Mouse (Mus musculus) limb, embryonic 13.5 days (tissue): Measurements from ENCODE around the gene Gm3233. TPM values are rescaled to one million over a fixed set of nuclear protein-coding genes. Genes with fewer than 3 reads are reported as not detected.
"Not testable (repeated sequence)": the region's sequence is repeated elsewhere in the genome, so short reads cannot be mapped to it uniquely, and the experiment has no call there.

Source experiments
- ATAC-seq: fragments of 200-750 bp; cut with Nextera tagmentation; 2 replicates; pipeline ENCODE4 v1.8.0; 2017; ENCODE audit warnings: low read depth, moderate number of reproducible peaks, moderate TSS enrichment; ENCODE audit not compliant: low FRiP score
- H3K27ac ChIP-seq: fragments of 300-500 bp; sonication (generic); 2 replicates; pipeline ENCODE4 v1.5.1; 2015; ENCODE audit warnings: inconsistent platforms, mild to moderate bottlenecking, moderate library complexity
- H3K27me3 ChIP-seq: fragments of 300-500 bp; sonication (generic); 2 replicates; pipeline ENCODE4 v1.6.1; 2015; ENCODE audit warnings: mild to moderate bottlenecking, inconsistent platforms
- H3K36me3 ChIP-seq: fragments of 300-500 bp; sonication (generic); 2 replicates; pipeline ENCODE4 v1.6.1; 2015; ENCODE audit warnings: inconsistent platforms, mild to moderate bottlenecking, moderate library complexity
- H3K4me1 ChIP-seq: fragments of 300-500 bp; sonication (generic); 2 replicates; pipeline ENCODE4 v1.6.1; 2015; ENCODE audit warnings: inconsistent platforms
- H3K4me2 ChIP-seq: fragments of 300-500 bp; sonication (generic); replicated peaks from 2 replicates; pipeline ENCODE4 v1.6.1; 2015; ENCODE audit warnings: inconsistent platforms, mild to moderate bottlenecking, moderate library complexity
- H3K4me3 ChIP-seq: fragments of 300-500 bp; sonication (generic); 2 replicates; pipeline ENCODE4 v1.5.1; 2015; ENCODE audit warnings: moderate library complexity, mild to moderate bottlenecking, inconsistent platforms
- H3K9ac ChIP-seq: fragments of 300-500 bp; sonication (generic); 2 replicates; pipeline ENCODE4 v1.6.1; 2015; ENCODE audit warnings: mild to moderate bottlenecking, inconsistent platforms
- H3K9me3 ChIP-seq: fragments of 300-500 bp; sonication (generic); 2 replicates; pipeline ENCODE4 v1.6.1; 2016; ENCODE audit warnings: inconsistent platforms
- WGBS: fragments of 180-500 bp; shearing (Covaris S2); methylation state at CpG from one replicate; pipeline ENCODE4 v1.1.7; 2015; 5-methylcytosine and 5-hydroxymethylcytosine counted together
- polyA plus RNA-seq: library from polyadenylated mRNA; unstranded; fragments of >200 nt; fragmentation: Nextera tagmentation; extraction: Ambion mirVana; gene quantifications from 2 replicates; pipeline ENCODE4 v1.2.1, GENCODE M21; 2015

Gm3233 gene
- polyA plus RNA-seq, 1 experiment from 2014 or later, result not detected

- 40% methylated on average over 1 of the region's 1 CpGs for WGBS
- H3K27ac ChIP-seq, H3K4me1 ChIP-seq, H3K4me3 ChIP-seq, H3K9me3 ChIP-seq, H3K4me2 ChIP-seq, H3K27me3 ChIP-seq, ATAC-seq, H3K9ac ChIP-seq, H3K36me3 ChIP-seq: not testable (repeated sequence)
These were observed 11.7 kb upstream of the Gm3233 start, which contains the start of gene Gm3238 for GRCm38 (mm10) chr10:77771225-77771624. Gene Gm3238 (minus strand): TSS chr10:77771325.

- WGBS, result 64% methylated on average over 1 of the region's 1 CpGs
- Histone ChIP-seq H3K27ac (no peak overlapping the region), H3K4me2 (no peak overlapping the region), H3K27me3 (no peaks in the 10 kb centered on the region), H3K9ac (no peak overlapping the region), H3K4me1 (no peaks in the 10 kb centered on the region), H3K4me3 (no peak overlapping the region), H3K36me3 (no peaks in the 10 kb centered on the region), H3K9me3 (no peaks in the 10 kb centered on the region)
- no peak for ATAC-seq
These were observed 10.2 kb upstream of the Gm3233 start for GRCm38 (mm10) chr10:77769727-77770126.

GRCm38 (mm10) chr10:77753448-77753847, 6.0 kb downstream of the Gm3233 start:
- H3K27ac ChIP-seq, result no peak overlapping the region
- H3K4me3 ChIP-seq, result no peak overlapping the region
- no peaks in the 10 kb centered on the region for H3K9me3 ChIP-seq
- peaks cover 6% of the 10 kb centered on the region; the same call in 1 of the 2 replicates for H3K4me1 ChIP-seq
- no peaks in the 10 kb centered on the region for H3K36me3 ChIP-seq
- no peak overlapping the region for H3K9ac ChIP-seq
- H3K4me2 ChIP-seq, result no peak overlapping the region
- ATAC-seq, result no peak
- no peaks in the 10 kb centered on the region for H3K27me3 ChIP-seq

GRCm38 (mm10) chr10:77752312-77752711, 7.2 kb downstream of the Gm3233 start:
- not testable (repeated sequence) for H3K36me3 ChIP-seq, H3K4me2 ChIP-seq, H3K4me3 ChIP-seq, H3K27me3 ChIP-seq, H3K27ac ChIP-seq, H3K9me3 ChIP-seq, ATAC-seq, H3K9ac ChIP-seq, H3K4me1 ChIP-seq
- 62% methylated on average over 3 of the region's 3 CpGs for WGBS

- not testable (repeated sequence) for H3K27ac ChIP-seq, H3K36me3 ChIP-seq, H3K4me3 ChIP-seq, H3K27me3 ChIP-seq, ATAC-seq, H3K9ac ChIP-seq, H3K4me2 ChIP-seq, H3K9me3 ChIP-seq, H3K4me1 ChIP-seq
- 55% methylated on average over 1 of the region's 1 CpGs for WGBS
These were observed 8.2 kb downstream of the Gm3233 start, which contains the start of gene Gm9736 for GRCm38 (mm10) chr10:77751254-77751653. Gene Gm9736 (minus strand): TSS chr10:77751354.

DNA sequence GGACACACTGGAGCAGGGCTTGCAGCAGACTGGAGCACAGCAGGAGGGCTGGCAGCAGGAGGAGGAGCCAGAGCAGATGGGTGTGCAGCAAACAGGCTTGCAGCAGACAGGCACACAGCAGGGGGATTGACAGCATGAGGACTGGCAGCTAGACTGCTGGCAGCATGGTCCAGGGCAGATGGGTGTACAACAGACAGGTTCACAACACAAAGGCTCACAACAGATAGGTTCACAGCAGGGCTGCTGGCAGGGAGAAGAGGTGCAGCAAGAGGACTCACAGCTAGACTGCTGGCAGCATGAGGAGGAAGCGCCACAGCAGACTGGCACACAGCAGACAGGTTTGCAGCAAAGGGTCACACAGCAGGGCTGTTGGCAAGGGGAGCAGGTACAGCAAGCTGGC, 8.8 kb downstream of the Gm3233 start:
- H3K27ac ChIP-seq, ATAC-seq, H3K4me1 ChIP-seq, H3K4me3 ChIP-seq, H3K9me3 ChIP-seq, H3K4me2 ChIP-seq, H3K36me3 ChIP-seq, H3K27me3 ChIP-seq, H3K9ac ChIP-seq: not testable (repeated sequence)
- WGBS, result 76% methylated on average over 1 of the region's 1 CpGs

GRCm38 (mm10) chr10:77741924-77742688, 17.4 kb downstream of the Gm3233 start, which contains the start of gene Gm18596:
Gene Gm18596 (minus strand): TSS chr10:77742638.
- not testable (repeated sequence) for H3K9me3 ChIP-seq, ATAC-seq
- WGBS, result 37% methylated on average over 5 of the region's 5 CpGs

DNA sequence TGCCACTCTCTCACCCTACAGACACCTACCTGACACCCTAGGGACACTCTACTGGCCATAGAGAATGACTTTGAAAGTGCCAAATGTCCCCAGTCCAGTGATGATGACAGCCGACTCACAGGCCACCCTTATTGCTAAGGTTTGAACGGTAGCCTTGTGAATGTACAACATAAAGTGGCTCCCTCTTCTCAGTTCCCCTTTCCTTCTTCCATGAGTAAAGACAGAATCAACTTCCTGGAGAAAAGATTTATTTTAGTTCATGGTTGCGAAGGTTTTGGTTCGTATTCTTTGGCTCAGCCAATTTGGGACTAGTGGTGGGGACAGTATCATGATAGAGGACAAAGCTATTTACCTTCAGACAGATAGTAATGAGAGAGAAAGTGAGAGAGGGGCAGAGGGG, 20.6 kb downstream of the Gm3233 start:
- Histone ChIP-seq H3K9me3 (peaks cover 11% of the 10 kb centered on the region; the same call in 1 of the 2 replicates), H3K4me3 (no peak overlapping the region), H3K9ac (no peak overlapping the region), H3K4me2 (no peak overlapping the region), H3K27ac (no peak overlapping the region), H3K27me3 (no peaks in the 10 kb centered on the region), H3K36me3 (no peaks in the 10 kb centered on the region), H3K4me1 (peaks cover 10% of the 10 kb centered on the region)
- 74% methylated on average over 4 of the region's 4 CpGs for WGBS
- ATAC-seq, result no peak

More at GRCm38 (mm10) chr10:77741924-77742688, 17.4 kb downstream of the Gm3233 start, which contains the start of gene Gm18596:
- not testable (repeated sequence) for H3K4me2 ChIP-seq, H3K4me3 ChIP-seq, H3K27me3 ChIP-seq, H3K27ac ChIP-seq, H3K36me3 ChIP-seq, H3K9ac ChIP-seq
- H3K4me1 ChIP-seq, result peaks cover 10% of the 10 kb centered on the region

- peaks cover 12% of the 10 kb centered on the region; the same call in 1 of the 2 replicates for H3K9me3 ChIP-seq
- H3K4me2 ChIP-seq, result no peak overlapping the region
- no peaks in the 10 kb centered on the region for H3K36me3 ChIP-seq
- H3K4me1 ChIP-seq, result no peaks in the 10 kb centered on the region
- no peak overlapping the region for H3K9ac ChIP-seq
- H3K4me3 ChIP-seq, result no peak overlapping the region
- H3K27ac ChIP-seq, result no peak overlapping the region
- WGBS, result 87% methylated on average over 1 of the region's 1 CpGs
- H3K27me3 ChIP-seq, result no peaks in the 10 kb centered on the region
- ATAC-seq, result no peak
These were observed 23.6 kb downstream of the Gm3233 start for GRCm38 (mm10) chr10:77735928-77736327.

DNA sequence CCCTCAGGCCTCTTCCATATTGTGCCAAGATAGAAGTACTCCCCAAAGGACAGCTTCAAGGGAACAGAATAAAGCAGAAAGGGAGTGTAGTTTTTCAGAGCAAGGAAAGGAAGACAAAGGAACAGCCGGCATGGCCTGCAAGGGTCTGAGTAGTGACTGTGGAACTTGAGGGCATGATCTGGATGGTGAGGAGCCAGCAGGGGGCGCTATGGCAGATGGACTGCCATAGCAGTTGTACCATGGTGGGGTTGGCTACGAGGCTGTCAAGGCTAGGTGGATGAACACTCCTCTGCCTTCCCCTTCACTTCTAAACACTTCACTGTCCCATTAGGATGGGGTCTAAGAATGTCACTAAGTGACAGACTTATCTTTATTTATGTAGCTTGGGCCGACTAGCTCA, 30.2 kb downstream of the Gm3233 start:
- 53% methylated on average over 4 of the region's 4 CpGs for WGBS
- Histone ChIP-seq H3K4me1 (no peaks in the 10 kb centered on the region), H3K9ac (no peak overlapping the region), H3K4me3 (no peak overlapping the region), H3K36me3 (no peaks in the 10 kb centered on the region), H3K9me3 (peaks cover 4% of the 10 kb centered on the region; the same call in 1 of the 2 replicates), H3K27me3 (no peaks in the 10 kb centered on the region), H3K4me2 (no peak overlapping the region), H3K27ac (no peak overlapping the region)
- ATAC-seq, result no peak

DNA sequence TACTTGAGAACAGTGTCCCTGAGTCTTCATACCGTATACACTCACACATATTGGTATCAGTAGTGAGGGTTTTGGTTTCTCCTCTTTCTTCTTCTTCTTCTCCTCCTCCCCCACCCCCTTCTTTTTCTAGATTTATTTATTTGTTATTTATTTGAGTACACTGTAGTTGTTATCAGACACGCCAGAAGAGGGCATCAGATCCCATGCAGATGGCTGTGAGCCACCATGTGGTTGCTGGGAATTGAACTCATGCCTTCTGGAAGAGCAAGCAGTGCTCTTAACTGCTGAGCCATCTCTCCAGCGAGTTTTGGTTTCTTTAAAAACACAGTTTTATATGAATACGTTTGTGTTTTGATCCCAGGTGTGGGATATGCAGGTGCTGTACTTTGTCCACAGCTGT, 31.2 kb downstream of the Gm3233 start:
- H3K4me2 ChIP-seq, result no peak overlapping the region
- ATAC-seq, result no peak
- H3K27ac ChIP-seq, result no peak overlapping the region
- 53% methylated on average over 4 of the region's 4 CpGs for WGBS
- H3K9ac ChIP-seq, result no peak overlapping the region
- H3K36me3 ChIP-seq, result no peaks in the 10 kb centered on the region
- no peaks in the 10 kb centered on the region for H3K27me3 ChIP-seq
- H3K4me1 ChIP-seq, result no peaks in the 10 kb centered on the region
- no peak overlapping the region for H3K4me3 ChIP-seq
- H3K9me3 ChIP-seq, result no peaks in the 10 kb centered on the region

GRCm38 (mm10) chr10:77726186-77726585, 33.3 kb downstream of the Gm3233 start, which contains the start of gene Gm10100:
Gene Gm10100 (plus strand): TSS chr10:77726486.
- 31% methylated on average over 3 of the region's 3 CpGs for WGBS
- H3K27me3 ChIP-seq, result no peaks in the 10 kb centered on the region
- no peak within 1 kb of the TSS for H3K27ac ChIP-seq
- ATAC-seq, result no peak
- H3K4me2 ChIP-seq, result no peak within 1 kb of the TSS
- H3K36me3 ChIP-seq, result no peaks in the 10 kb centered on the region
- H3K4me1 ChIP-seq, result no peaks in the 10 kb centered on the region
- H3K4me3 ChIP-seq, result no peak within 1 kb of the TSS
- H3K9ac ChIP-seq, result no peak within 1 kb of the TSS
- no peaks in the 10 kb centered on the region for H3K9me3 ChIP-seq

DNA sequence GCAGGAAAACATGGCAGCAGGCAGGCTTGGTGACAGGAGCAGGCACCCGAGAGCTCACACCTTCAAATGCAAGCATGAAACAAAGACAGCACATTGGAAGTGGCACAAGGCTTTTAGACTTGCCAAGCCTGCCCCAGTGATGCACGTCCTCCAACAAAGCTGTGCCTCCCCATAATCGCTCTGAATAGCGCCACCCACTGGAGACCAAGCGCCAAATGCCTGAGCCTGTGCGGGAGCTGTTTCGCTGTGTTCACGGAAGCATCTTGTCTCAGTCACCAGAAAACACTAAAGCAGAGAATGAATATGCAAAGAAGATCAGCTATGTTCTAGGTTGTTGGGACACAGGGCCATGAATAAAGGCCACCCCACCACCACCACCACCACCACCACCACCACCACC, 34.6 kb downstream of the Gm3233 start:
- Histone ChIP-seq H3K9ac (no peak overlapping the region), H3K27me3 (no peaks in the 10 kb centered on the region), H3K4me3 (no peak overlapping the region), H3K9me3 (0 out of 2 replicates have a peak, but pooled peaks cover 6% of the 10 kb centered on the region), H3K4me2 (no peak overlapping the region), H3K4me1 (no peaks in the 10 kb centered on the region), H3K27ac (no peak overlapping the region), H3K36me3 (no peaks in the 10 kb centered on the region)
- no peak for ATAC-seq
- 74% methylated on average over 8 of the region's 8 CpGs for WGBS
